Mouse (Mus musculus) limb, embryonic 11.5 days (tissue): ENCODE data around the gene Mylip. TPM values are rescaled to one million over a fixed set of nuclear protein-coding genes. Genes with fewer than 3 reads are reported as not detected.

ENCODE experiments used
- ATAC-seq: fragments of 200-750 bp; cut with Nextera tagmentation; 2 replicates; pipeline ENCODE4 v1.8.0; 2017; ENCODE audit warnings: low read depth; ENCODE audit not compliant: insufficient number of reproducible peaks, low FRiP score, low TSS enrichment
- DNase-seq: peaks from one replicate; pipeline ENCODE4 v3.0.0-alpha.2; 2015; ENCODE audit warnings: low spot score
- H3K27ac ChIP-seq: fragments of 300-500 bp; sonication (generic); replicated peaks from 2 replicates; pipeline ENCODE4 v1.5.1; 2014; ENCODE audit warnings: low read depth, mild to moderate bottlenecking, low read length
- H3K27me3 ChIP-seq: fragments of 300-500 bp; sonication (generic); 2 replicates; pipeline ENCODE4 v1.6.1; 2014; ENCODE audit warnings: mild to moderate bottlenecking, low read length, mixed read lengths; ENCODE audit not compliant: control insufficient read depth, insufficient read depth
- H3K36me3 ChIP-seq: fragments of 300-500 bp; sonication (generic); 2 replicates; pipeline ENCODE4 v1.6.1; 2014; ENCODE audit warnings: mild to moderate bottlenecking, low read length, moderate library complexity, mixed read lengths; ENCODE audit not compliant: control insufficient read depth, insufficient read depth
- H3K4me1 ChIP-seq: fragments of 300-500 bp; sonication (generic); 2 replicates; pipeline ENCODE4 v1.6.1; 2014; ENCODE audit warnings: low read length, mixed read lengths; ENCODE audit not compliant: control insufficient read depth, insufficient read depth
- H3K4me2 ChIP-seq: fragments of 300-500 bp; sonication (generic); 2 replicates; pipeline ENCODE4 v1.6.1; 2014; ENCODE audit warnings: low read depth, mild to moderate bottlenecking, moderate library complexity; ENCODE audit not compliant: severe bottlenecking
- H3K4me3 ChIP-seq: fragments of 300-500 bp; sonication (generic); 2 replicates; pipeline ENCODE4 v1.5.1; 2014; ENCODE audit warnings: low read depth, low read length
- H3K9ac ChIP-seq: fragments of 300-500 bp; sonication (generic); 2 replicates; pipeline ENCODE4 v1.6.1; 2014; ENCODE audit warnings: mild to moderate bottlenecking, low read length
- H3K9me3 ChIP-seq: fragments of 300-500 bp; sonication (generic); 2 replicates; pipeline ENCODE4 v1.6.1; 2016; ENCODE audit warnings: low read length; ENCODE audit not compliant: control insufficient read depth
- WGBS: fragments of 180-500 bp; shearing (Covaris S2); extraction: QIAGEN DNeasy Blood & Tissue Kit; methylation state at CpG from one replicate; pipeline ENCODE4 v1.1.7; 2014; 5-methylcytosine and 5-hydroxymethylcytosine counted together
- polyA plus RNA-seq: library from polyadenylated mRNA; unstranded; fragments of >200 nt; fragmentation: Nextera tagmentation; extraction: Ambion mirVana; gene quantifications from 2 replicates; pipeline ENCODE4 v1.2.1, GENCODE M21; 2014

Gene Mylip
- polyA plus RNA-seq, 1 experiment from 2014 or later, result 11.4 TPM

GRCm38 (mm10) chr13:45358676-45359323 lies 30.7 kb upstream of the Mylip start:
- WGBS, result 90% methylated on average over 13 of the region's 13 CpGs
- Histone ChIP-seq H3K27me3 (no peaks in the 10 kb centered on the region), H3K4me3 (no peak overlapping the region), H3K27ac (no peak overlapping the region), H3K9ac (no peak overlapping the region), H3K4me1 (no peaks in the 10 kb centered on the region), H3K4me2 (no peak overlapping the region), H3K9me3 (no peaks in the 10 kb centered on the region), H3K36me3 (no peaks in the 10 kb centered on the region)
- ATAC-seq, result no peak
- no peak for DNase-seq

DNA sequence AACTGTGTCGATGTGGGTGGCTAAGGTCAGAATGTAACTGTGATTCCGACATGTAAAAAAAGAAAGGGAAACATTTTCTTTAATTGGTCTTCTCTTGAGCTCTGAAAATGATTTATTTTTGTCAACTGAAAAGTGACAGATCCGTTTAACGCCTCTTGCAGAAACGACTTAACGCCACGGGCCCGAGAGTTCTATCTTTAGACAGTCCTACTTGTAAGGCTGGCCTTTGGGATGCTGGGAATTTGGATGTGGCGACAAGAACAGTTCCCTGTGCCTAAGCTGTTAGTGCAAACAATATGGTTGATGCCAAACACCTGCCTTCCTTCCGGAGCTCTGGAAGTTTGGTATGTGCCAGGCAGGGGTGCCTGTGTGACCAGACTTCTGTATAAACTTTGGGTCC lies 23.8 kb upstream of the Mylip start:
- H3K4me3 ChIP-seq, result no peak overlapping the region
- no peaks in the 10 kb centered on the region for H3K36me3 ChIP-seq
- H3K4me2 ChIP-seq, result no peak overlapping the region
- H3K27ac ChIP-seq, result no peak overlapping the region
- H3K9me3 ChIP-seq, result no peaks in the 10 kb centered on the region
- H3K9ac ChIP-seq, result no peak overlapping the region
- no peak for ATAC-seq
- H3K27me3 ChIP-seq, result no peaks in the 10 kb centered on the region
- no peaks in the 10 kb centered on the region for H3K4me1 ChIP-seq
- no peak for DNase-seq
- 76% methylated on average over 10 of the region's 10 CpGs for WGBS

DNA sequence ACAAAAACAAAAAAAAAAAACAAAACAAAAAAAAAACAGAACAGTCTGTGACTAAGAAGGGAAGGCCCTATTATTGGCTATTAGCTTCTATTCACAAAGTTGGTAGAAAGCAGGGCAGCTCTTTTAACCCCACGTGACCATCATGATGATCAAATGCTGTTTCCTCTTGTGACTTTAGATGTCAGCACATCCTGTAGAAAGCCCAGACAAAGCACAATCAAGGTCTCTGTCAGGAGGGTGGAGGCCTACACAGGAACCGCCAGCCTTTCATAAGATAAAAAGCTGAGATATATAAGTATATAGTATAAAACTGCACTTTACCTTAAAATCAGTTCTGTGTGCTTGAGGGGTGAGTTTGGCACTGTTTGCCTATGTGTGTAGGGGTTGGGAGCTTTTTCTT lies 17.9 kb upstream of the Mylip start:
- Histone ChIP-seq H3K27ac (no peak overlapping the region), H3K4me1 (0 out of 2 replicates have a peak, but pooled peaks cover 3% of the 10 kb centered on the region), H3K9me3 (no peaks in the 10 kb centered on the region), H3K4me3 (no peak overlapping the region), H3K4me2 (no peak overlapping the region), H3K9ac (no peak overlapping the region), H3K36me3 (no peaks in the 10 kb centered on the region), H3K27me3 (no peaks in the 10 kb centered on the region)
- no peak for DNase-seq
- no peak for ATAC-seq
- WGBS, result 72% methylated on average over 2 of the region's 2 CpGs

- DNase-seq (no peak), ATAC-seq (no peak)
- Histone ChIP-seq H3K4me2 (no peak overlapping the region), H3K27me3 (no peaks in the 10 kb centered on the region), H3K9me3 (no peaks in the 10 kb centered on the region), H3K4me3 (no peak overlapping the region), H3K4me1 (0 out of 2 replicates have a peak, but pooled peaks cover 3% of the 10 kb centered on the region), H3K27ac (no peak overlapping the region), H3K9ac (no peak overlapping the region), H3K36me3 (no peaks in the 10 kb centered on the region)
- WGBS, result 94% methylated on average over 2 of the region's 2 CpGs
These were observed 17.1 kb upstream of the Mylip start for GRCm38 (mm10) chr13:45372456-45372855.

- H3K9me3 ChIP-seq, result no peaks in the 10 kb centered on the region
- no peak overlapping the region for H3K4me2 ChIP-seq
- 0 out of 2 replicates have a peak, but pooled peaks cover 3% of the 10 kb centered on the region for H3K4me1 ChIP-seq
- no peaks in the 10 kb centered on the region for H3K36me3 ChIP-seq
- no peaks in the 10 kb centered on the region for H3K27me3 ChIP-seq
- DNase-seq (no peak), ATAC-seq (no peak)
- H3K9ac ChIP-seq, result no peak overlapping the region
- H3K4me3 ChIP-seq, result no peak overlapping the region
- no peak overlapping the region for H3K27ac ChIP-seq
- WGBS, result 20% methylated on average over 6 of the region's 6 CpGs
These were observed 14.7 kb upstream of the Mylip start for GRCm38 (mm10) chr13:45374846-45375245.

GRCm38 (mm10) chr13:45382208-45382607 lies 7.3 kb upstream of the Mylip start:
- 80% methylated on average over 7 of the region's 7 CpGs for WGBS
- DNase-seq (no peak), ATAC-seq (no peak)
- Histone ChIP-seq H3K9me3 (no peaks in the 10 kb centered on the region), H3K4me1 (no peaks in the 10 kb centered on the region), H3K4me3 (no peak overlapping the region), H3K9ac (no peak overlapping the region), H3K4me2 (no peak overlapping the region), H3K27ac (no peak overlapping the region), H3K27me3 (no peaks in the 10 kb centered on the region), H3K36me3 (no peaks in the 10 kb centered on the region)

GRCm38 (mm10) chr13:45384636-45385035 lies 4.9 kb upstream of the Mylip start:
- WGBS, result 78% methylated on average over 2 of the region's 2 CpGs

DNA sequence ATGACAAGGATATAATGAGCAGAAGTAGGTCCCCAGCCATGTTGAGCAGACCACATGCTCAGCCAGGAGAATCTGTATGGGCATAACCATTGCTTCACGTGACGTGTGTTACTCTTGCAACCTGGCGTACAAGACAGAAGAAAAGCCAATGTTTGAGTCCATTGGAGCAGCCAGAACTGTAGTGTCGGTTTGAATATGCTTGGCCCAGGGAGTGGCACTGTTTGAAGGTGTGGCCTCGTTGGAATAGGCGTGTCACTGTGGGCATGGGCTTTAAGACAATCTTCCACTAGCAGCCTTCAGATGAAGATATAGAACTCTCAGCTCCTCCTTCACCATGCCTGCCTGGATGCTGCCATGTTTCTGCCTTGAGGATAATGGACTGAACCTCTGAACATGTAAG lies 4.0 kb upstream of the Mylip start:
- 91% methylated on average over 6 of the region's 6 CpGs for WGBS

More at GRCm38 (mm10) chr13:45384636-45385035, 4.9 kb upstream of the Mylip start:
- Histone ChIP-seq H3K4me2 (no peak overlapping the region), H3K4me3 (no peak overlapping the region), H3K4me1 (no peaks in the 10 kb centered on the region), H3K27ac (no peak overlapping the region), H3K27me3 (no peaks in the 10 kb centered on the region), H3K36me3 (no peaks in the 10 kb centered on the region), H3K9me3 (no peaks in the 10 kb centered on the region), H3K9ac (no peak overlapping the region)
- ATAC-seq, result no peak
- no peak for DNase-seq

DNA sequence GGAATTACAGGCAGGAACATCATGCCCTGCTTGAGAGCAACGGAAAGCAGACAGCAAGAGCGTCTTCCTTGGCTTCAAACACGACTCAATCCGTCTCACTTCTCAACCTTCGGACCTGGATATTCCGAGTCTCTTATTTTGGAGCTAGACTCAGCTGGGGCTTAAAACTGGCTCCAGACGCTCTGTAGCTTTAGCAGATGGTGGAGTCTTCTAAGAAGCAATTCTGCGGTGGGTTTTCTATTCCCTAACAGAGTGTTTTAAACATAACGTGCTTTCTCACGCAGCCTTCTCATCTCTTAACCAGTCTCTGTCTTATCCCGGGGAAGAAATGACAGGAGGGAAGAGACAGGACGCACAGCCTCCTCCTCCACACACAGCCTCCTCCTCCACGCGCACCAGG lies 3.3 kb upstream of the Mylip start:
- no peak overlapping the region for H3K27ac ChIP-seq
- ATAC-seq, result no peak
- no peaks in the 10 kb centered on the region for H3K27me3 ChIP-seq
- 91% methylated on average over 14 of the region's 14 CpGs for WGBS
- no peak overlapping the region for H3K9ac ChIP-seq
- H3K4me2 ChIP-seq, result no peak overlapping the region
- H3K4me3 ChIP-seq, result no peak overlapping the region
- no peak for DNase-seq
- no peaks in the 10 kb centered on the region for H3K36me3 ChIP-seq
- peaks cover 3% of the 10 kb centered on the region; the same call in 1 of the 2 replicates for H3K4me1 ChIP-seq
- H3K9me3 ChIP-seq, result no peaks in the 10 kb centered on the region

More for the DNA sequence above, 4.0 kb upstream of the Mylip start:
- no peak overlapping the region for H3K9ac ChIP-seq
- H3K4me1 ChIP-seq, result no peaks in the 10 kb centered on the region
- H3K27me3 ChIP-seq, result no peaks in the 10 kb centered on the region
- no peak overlapping the region for H3K4me3 ChIP-seq
- no peak overlapping the region for H3K27ac ChIP-seq
- no peak overlapping the region for H3K4me2 ChIP-seq
- no peaks in the 10 kb centered on the region for H3K36me3 ChIP-seq
- H3K9me3 ChIP-seq, result no peaks in the 10 kb centered on the region
- DNase-seq, result no peak
- ATAC-seq, result no peak
